Mouse (Mus musculus) C2C12 (cell line): ENCODE results near the gene Dab2ip. TPM values are rescaled to one million over a fixed set of nuclear protein-coding genes. Genes with fewer than 3 reads are reported as not detected.

Experiments
- H3K27me3 ChIP-seq: one replicate; pipeline ENCODE4 v1.6.1; 2011; ENCODE audit not compliant: control insufficient read depth, insufficient read depth, insufficient read length
- H3K36me3 ChIP-seq: one replicate; pipeline ENCODE4 v1.6.1; 2011; ENCODE audit not compliant: control insufficient read depth, insufficient read depth
- H3K4me3 ChIP-seq: one replicate; pipeline ENCODE4 v1.5.1; 2011; ENCODE audit warnings: mild to moderate bottlenecking, control low read depth; ENCODE audit not compliant: poor library complexity, insufficient read depth, severe bottlenecking
- H3K79me2 ChIP-seq: one replicate; pipeline ENCODE4 v1.6.1; 2011; ENCODE audit not compliant: control insufficient read depth, insufficient read depth
- H3K79me3 ChIP-seq: one replicate; pipeline ENCODE4 v1.6.1; 2011; ENCODE audit warnings: low read depth, control low read depth
- H3ac ChIP-seq: one replicate; pipeline ENCODE3; 2011; ENCODE audit warnings: low read depth; ENCODE audit not compliant: control insufficient read depth, insufficient read length
- CEBPB ChIP-seq: IDR thresholded peaks from one replicate; pipeline ENCODE4 v1.6.1; 2011; ENCODE audit warnings: low read depth, mild to moderate bottlenecking, control low read depth, moderate library complexity
- CTCF ChIP-seq: IDR thresholded peaks from one replicate; pipeline ENCODE4 v1.5.1; 2011; ENCODE audit not compliant: control insufficient read depth, insufficient read depth, insufficient read length
- FOSL1 ChIP-seq: IDR thresholded peaks from one replicate; pipeline ENCODE4 v1.8.0; 2011; ENCODE audit warnings: mild to moderate bottlenecking, low read length; ENCODE audit not compliant: poor library complexity, insufficient read depth, severe bottlenecking
- MAX ChIP-seq: IDR thresholded peaks from one replicate; pipeline ENCODE4 v1.6.1; 2011; ENCODE audit warnings: mild to moderate bottlenecking, control low read depth
- MYOD1 ChIP-seq: IDR thresholded peaks from one replicate; pipeline ENCODE4 v1.6.1; 2011; ENCODE audit warnings: low read depth; ENCODE audit not compliant: control insufficient read depth, insufficient read length
- MYOG ChIP-seq: IDR thresholded peaks from one replicate; pipeline ENCODE4 v1.6.1; 2011; ENCODE audit not compliant: control insufficient read depth, insufficient read length; ENCODE audit errors: extremely low read depth
- USF1 ChIP-seq: IDR thresholded peaks from one replicate; pipeline ENCODE4 v1.6.1; 2011; ENCODE audit warnings: low read depth, mild to moderate bottlenecking, control low read depth, moderate library complexity
- polyA plus RNA-seq: library from polyadenylated mRNA; unstranded; fragments of >200 nt; fragmentation: generic; extraction: Trizol; gene quantifications from one replicate; pipeline ENCODE4 v1.2.1, GENCODE M21; 2012; ENCODE audit warnings: missing spikeins

Dab2ip gene
- polyA plus RNA-seq, 1 experiment, result 27.9 TPM

DNA sequence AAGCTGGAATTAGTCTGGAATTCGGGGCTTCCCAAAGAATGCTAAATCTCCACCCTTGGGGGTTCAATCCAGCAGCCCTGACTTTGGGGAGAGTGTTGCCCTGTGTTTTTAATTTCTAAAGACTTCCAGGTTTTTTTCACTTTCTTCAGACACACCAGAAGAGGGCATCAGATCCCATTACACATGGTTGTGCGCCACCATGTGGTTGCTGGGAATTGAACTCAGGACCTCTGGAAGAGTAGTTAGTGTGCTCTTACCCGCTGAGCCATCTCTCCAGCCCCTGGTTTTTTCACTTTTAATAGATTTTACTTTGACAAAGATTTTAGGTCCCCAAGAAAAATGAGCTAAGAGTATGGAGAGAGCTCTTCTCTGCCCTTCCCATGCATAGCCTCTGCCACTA is 43.6 kb downstream of the Dab2ip start:
- Histone ChIP-seq H3K27me3 (no peaks in the 10 kb centered on the region), H3K79me2 (no peaks in the 10 kb centered on the region), H3K79me3 (no peaks in the 10 kb centered on the region), H3K4me3 (no peak overlapping the region), H3K36me3 (no peaks in the 10 kb centered on the region), H3ac (no peak overlapping the region)
- TF ChIP-seq MAX (no peak), CTCF (no peak), FOSL1 (no peak), MYOG (no peak), USF1 (no peak), CEBPB (no peak), MYOD1 (no peak)

DNA sequence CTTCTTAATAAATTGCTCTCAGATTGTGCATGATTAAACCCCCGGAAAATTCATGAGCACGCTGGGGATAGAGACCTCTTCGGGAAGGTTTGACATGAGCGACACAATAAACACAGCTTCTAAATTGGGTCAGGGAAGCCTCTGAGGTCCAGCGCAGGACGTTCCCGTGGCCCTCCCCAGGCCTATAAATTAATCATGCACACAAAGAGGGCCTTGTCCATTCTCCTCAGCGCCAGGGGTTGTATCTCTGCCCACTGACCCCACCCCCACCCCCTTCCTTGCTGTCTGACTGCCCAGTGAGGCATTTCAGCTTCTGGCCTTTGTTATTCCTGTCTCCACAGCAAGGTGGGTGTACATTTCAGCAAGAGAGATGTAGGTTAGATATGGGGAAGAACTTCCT is 49.4 kb downstream of the Dab2ip start:
- TF ChIP-seq MYOG, result no peak
- TF ChIP-seq USF1, result no peak
- no peak for TF ChIP-seq CTCF
- TF ChIP-seq MAX, result no peak

DNA sequence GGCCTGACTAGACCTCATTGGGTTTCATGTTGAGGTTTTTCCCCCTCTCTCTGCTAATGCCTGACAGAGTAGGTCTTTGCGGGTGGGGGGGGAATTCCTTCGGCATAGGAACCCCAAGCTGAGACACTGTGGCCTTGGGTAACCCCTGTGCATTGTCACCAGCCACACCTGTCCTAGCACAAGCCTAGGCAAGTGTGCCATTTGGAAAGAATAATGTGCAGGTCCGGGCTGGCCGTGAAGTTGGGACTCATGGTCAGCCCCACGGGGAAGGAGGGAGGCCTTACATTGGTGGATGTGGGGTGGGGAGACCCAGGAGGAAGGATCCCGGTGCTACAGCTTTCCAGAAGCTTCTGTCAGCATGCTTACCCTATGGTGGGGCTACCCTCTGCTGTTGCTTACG is 50.8 kb downstream of the Dab2ip start:
- Histone ChIP-seq H3K79me3 (no peaks in the 10 kb centered on the region), H3ac (no peak overlapping the region), H3K27me3 (no peaks in the 10 kb centered on the region), H3K79me2 (no peaks in the 10 kb centered on the region), H3K36me3 (no peaks in the 10 kb centered on the region), H3K4me3 (no peak overlapping the region)
- TF ChIP-seq MYOD1 (no peak), MAX (no peak)

More for the DNA sequence above, 49.4 kb downstream of the Dab2ip start:
- no peak overlapping the region for H3ac ChIP-seq
- H3K79me3 ChIP-seq, result no peaks in the 10 kb centered on the region
- no peaks in the 10 kb centered on the region for H3K79me2 ChIP-seq
- no peak overlapping the region for H3K4me3 ChIP-seq
- H3K36me3 ChIP-seq, result no peaks in the 10 kb centered on the region
- H3K27me3 ChIP-seq, result no peaks in the 10 kb centered on the region

DNA sequence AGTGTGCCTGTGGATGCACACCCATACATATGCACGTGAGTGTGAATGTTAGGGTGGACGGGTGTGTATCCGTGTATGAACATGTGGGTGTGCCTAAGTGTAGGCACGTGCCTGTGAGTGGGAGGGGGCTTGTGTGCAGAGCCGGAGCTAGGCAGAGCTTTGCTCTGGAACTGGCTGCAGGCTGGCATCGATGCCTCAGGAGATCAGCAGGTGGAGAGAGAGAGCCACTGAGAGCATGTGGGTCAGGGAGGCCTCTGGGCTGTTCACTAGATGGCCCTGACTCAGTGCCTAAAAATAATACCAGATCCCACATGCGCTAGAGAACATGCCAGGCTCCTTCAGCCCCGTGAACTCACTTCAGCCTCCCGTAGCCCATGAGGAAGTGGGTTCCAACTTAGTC is 51.3 kb downstream of the Dab2ip start:
- H3K36me3 ChIP-seq, result no peaks in the 10 kb centered on the region
- no peaks in the 10 kb centered on the region for H3K79me3 ChIP-seq
- H3ac ChIP-seq, result no peak overlapping the region
- no peaks in the 10 kb centered on the region for H3K79me2 ChIP-seq
- TF ChIP-seq MYOD1 (no peak), CTCF (peak; percentile 67)
- H3K4me3 ChIP-seq, result no peak overlapping the region
- H3K27me3 ChIP-seq, result no peaks in the 10 kb centered on the region

DNA sequence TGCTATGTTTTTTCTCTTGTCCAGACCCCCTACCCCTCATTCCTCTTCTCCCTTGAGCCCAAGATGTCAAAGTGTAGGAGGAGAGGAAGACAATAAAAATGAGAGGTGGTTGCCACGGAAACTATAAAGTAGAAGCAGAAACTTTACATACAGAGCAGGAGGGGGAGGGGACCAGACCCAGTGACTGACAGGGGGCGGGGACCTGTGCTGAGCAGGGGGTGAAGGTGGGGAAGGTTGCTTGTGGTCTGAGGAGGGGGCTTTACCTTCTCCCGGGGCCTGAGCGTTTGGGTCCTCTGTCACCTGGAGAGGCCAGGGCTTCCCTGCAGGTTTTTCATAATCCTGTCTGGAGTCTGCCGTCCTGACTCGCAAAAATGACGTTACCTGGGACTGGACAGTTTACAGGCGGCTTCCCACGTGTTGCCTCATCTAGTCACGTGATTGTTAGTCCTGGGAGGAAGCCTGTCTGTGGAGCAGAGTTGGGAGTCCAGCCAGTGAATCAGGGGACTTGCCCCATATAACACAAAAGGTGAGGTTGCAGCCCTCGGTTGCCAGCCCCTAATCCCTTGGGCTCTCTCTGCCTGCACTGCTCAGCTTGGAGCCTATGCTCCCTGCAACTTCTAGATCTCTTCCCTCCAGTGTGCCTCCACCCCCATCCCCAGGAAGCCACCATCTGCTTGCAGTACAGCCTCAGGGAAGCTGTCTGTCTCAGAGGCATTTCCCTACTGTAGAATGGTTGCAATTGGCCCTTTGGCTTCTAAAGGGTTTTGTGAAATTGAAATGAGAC is 52.3 kb downstream of the Dab2ip start:
- no peak for TF ChIP-seq MYOD1
- Histone ChIP-seq H3K4me3 (no peak overlapping the region), H3K27me3 (no peaks in the 10 kb centered on the region), H3K79me2 (no peaks in the 10 kb centered on the region), H3K36me3 (no peaks in the 10 kb centered on the region), H3ac (no peak overlapping the region), H3K79me3 (no peaks in the 10 kb centered on the region)

DNA sequence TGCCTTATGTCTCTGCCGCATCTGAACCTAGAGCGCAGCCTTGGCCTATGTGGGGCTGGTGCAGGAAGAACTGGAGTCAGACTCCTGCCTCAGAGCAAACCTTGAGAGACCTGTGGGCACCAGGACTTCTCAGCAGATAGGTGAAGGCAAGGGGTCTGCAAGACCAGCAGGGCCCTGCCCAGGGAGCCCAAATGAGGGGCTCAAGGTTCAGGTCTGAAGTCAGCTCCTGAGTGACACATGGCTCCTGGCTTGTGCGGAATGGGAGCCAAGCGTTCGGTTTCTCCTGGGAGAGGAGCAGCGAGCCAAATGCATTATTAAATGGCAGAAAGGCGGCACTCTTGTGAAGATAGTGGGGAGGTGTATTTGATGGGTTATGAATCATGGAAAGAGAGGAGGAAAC is 52.9 kb downstream of the Dab2ip start:
- Histone ChIP-seq H3K4me3 (no peak overlapping the region), H3K79me2 (no peaks in the 10 kb centered on the region), H3K36me3 (no peaks in the 10 kb centered on the region), H3ac (no peak overlapping the region), H3K27me3 (no peaks in the 10 kb centered on the region), H3K79me3 (no peaks in the 10 kb centered on the region)
- TF ChIP-seq MYOG, result no peak
- no peak for TF ChIP-seq CEBPB
- TF ChIP-seq MAX, result no peak
- no peak for TF ChIP-seq MYOD1
- TF ChIP-seq USF1, result no peak
- no peak for TF ChIP-seq CTCF
- TF ChIP-seq FOSL1, result no peak

DNA sequence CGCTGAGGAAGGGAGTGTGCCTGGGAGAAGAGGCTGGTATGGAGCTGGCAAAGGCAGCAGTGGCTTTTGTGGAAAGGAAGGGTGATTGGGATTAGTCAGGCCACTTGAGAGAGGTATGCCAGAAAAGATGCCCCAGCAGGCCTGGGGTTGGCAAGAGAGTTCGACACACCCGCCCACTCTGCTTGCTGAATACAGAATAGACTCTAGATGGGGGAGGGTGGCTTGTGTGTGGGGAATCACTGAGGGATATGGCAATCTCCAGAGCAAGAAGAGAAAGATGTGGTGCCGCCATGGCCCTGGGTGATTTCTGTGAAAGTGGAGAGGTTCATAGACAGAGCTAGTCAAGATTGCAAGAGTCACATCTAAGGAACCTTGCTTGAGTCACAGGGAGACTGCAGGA is 53.6 kb downstream of the Dab2ip start:
- TF ChIP-seq MYOG, result no peak
- no peak for TF ChIP-seq MYOD1
- TF ChIP-seq USF1, result no peak
- TF ChIP-seq CEBPB, result no peak
- no peak for TF ChIP-seq MAX
- TF ChIP-seq CTCF, result no peak
- no peak for TF ChIP-seq FOSL1
- Histone ChIP-seq H3K4me3 (no peak overlapping the region), H3K79me3 (no peaks in the 10 kb centered on the region), H3K27me3 (no peaks in the 10 kb centered on the region), H3ac (no peak overlapping the region), H3K36me3 (no peaks in the 10 kb centered on the region), H3K79me2 (no peaks in the 10 kb centered on the region)
